Mouse (Mus musculus) CH12.LX (cell line): ENCODE data around the gene Fxyd7. TPM values are rescaled to one million over a fixed set of nuclear protein-coding genes. Genes with fewer than 3 reads are reported as not detected.

Experiments used
- DNase-seq: peaks from one replicate; pipeline ENCODE4 v3.0.0-alpha.2; 2013; ENCODE audit errors: extremely low read depth
- H3K27ac ChIP-seq: 2 replicates; pipeline ENCODE4 v1.5.1; 2012; ENCODE audit warnings: low read depth, mild to moderate bottlenecking, control low read depth, moderate library complexity; ENCODE audit not compliant: insufficient read depth
- H3K27me3 ChIP-seq: replicated peaks from 2 replicates; pipeline ENCODE3; 2012; ENCODE audit warnings: inconsistent platforms
- H3K36me3 ChIP-seq, 2 experiments: replicated peaks in 1 of 2; 2 replicates each; pipeline versions ENCODE3 to v1.6.1; 2012; ENCODE audit warnings: inconsistent platforms in 1 of 2, low read length in 1 of 2, mild to moderate bottlenecking in 1 of 2, mixed read lengths in 1 of 2, moderate library complexity in 1 of 2; ENCODE audit not compliant: control insufficient read depth in 1 of 2, insufficient read depth in 1 of 2
- H3K4me1 ChIP-seq, 2 experiments: 2 replicates each; pipeline ENCODE4 v1.6.1; 2012; ENCODE audit warnings: inconsistent platforms in 1 of 2, moderate library complexity in 1 of 2; ENCODE audit not compliant: insufficient read depth in 2 of 2, control insufficient read depth in 1 of 2
- H3K4me2 ChIP-seq: 2 replicates; pipeline ENCODE4 v1.6.1; 2012; ENCODE audit warnings: low read depth, mild to moderate bottlenecking, control low read depth; ENCODE audit not compliant: poor library complexity, insufficient read depth, severe bottlenecking
- H3K4me3 ChIP-seq, 3 experiments: fragments of 150-350 bp in 1 of 3; sonication (generic) in 1 of 3; replicated peaks in 1 of 3; 2 replicates each; pipeline versions ENCODE3 to v1.5.1; 2011 to 2012; ENCODE audit warnings: low read depth in 2 of 3, low read length in 2 of 3, mild to moderate bottlenecking in 2 of 3, moderate library complexity in 2 of 3, control low read depth in 1 of 3, improper control_type of control experiment in 1 of 3, inconsistent platforms in 1 of 3, mixed read lengths in 1 of 3; ENCODE audit not compliant: poor library complexity in 1 of 3
- H3K79me2 ChIP-seq: replicated peaks from 2 replicates; pipeline ENCODE4 v1.6.1; 2012; ENCODE audit warnings: mild to moderate bottlenecking, moderate library complexity; ENCODE audit not compliant: control insufficient read depth, poor library complexity, insufficient read depth, severe bottlenecking; ENCODE audit errors: extremely low read depth
- H3K9ac ChIP-seq: 2 replicates; pipeline ENCODE4 v1.6.1; 2012; ENCODE audit warnings: low read depth, mild to moderate bottlenecking, control low read depth, moderate library complexity; ENCODE audit not compliant: insufficient read depth
- H3K9me3 ChIP-seq: replicated peaks from 2 replicates; pipeline ENCODE3; 2012; ENCODE audit warnings: low read length, inconsistent platforms, mixed read lengths
- BHLHE40 ChIP-seq: IDR thresholded peaks from 2 replicates; pipeline ENCODE4 v1.6.1; 2011; ENCODE audit warnings: mild to moderate bottlenecking, low read depth, low read length, improper control_type of control experiment
- CHD2 ChIP-seq: IDR thresholded peaks from 2 replicates; pipeline ENCODE4 v1.6.1; 2011; ENCODE audit warnings: low read length, improper control_type of control experiment
- E2F4 ChIP-seq: IDR thresholded peaks from 2 replicates; pipeline ENCODE4 v1.6.1; 2011; ENCODE audit warnings: low read depth, low read length, improper control_type of control experiment; ENCODE audit not compliant: insufficient replicate concordance
- ELF1 ChIP-seq: IDR thresholded peaks from 2 replicates; pipeline ENCODE4 v1.6.1; 2014; ENCODE audit warnings: low read depth, mild to moderate bottlenecking, inconsistent platforms, low read length, improper control_type of control experiment
- ETS1 ChIP-seq: conservative IDR thresholded peaks from 2 replicates; pipeline ENCODE4 v1.6.1; 2012; ENCODE audit warnings: low read depth, mild to moderate bottlenecking, inconsistent platforms, low read length, improper control_type of control experiment, moderate library complexity
- HCFC1 ChIP-seq: IDR thresholded peaks from 2 replicates; pipeline ENCODE4 v1.6.1; 2012; ENCODE audit warnings: low read depth, mild to moderate bottlenecking, inconsistent platforms, low read length, improper control_type of control experiment
- IRF4 ChIP-seq: IDR thresholded peaks from 2 replicates; pipeline ENCODE4 v1.6.1; 2014; ENCODE audit warnings: low read depth, mild to moderate bottlenecking, inconsistent platforms, low read length, improper control_type of control experiment
- MAFK ChIP-seq: IDR thresholded peaks from 2 replicates; pipeline ENCODE4 v1.6.1; 2011; ENCODE audit warnings: low read length, improper control_type of control experiment; ENCODE audit not compliant: insufficient replicate concordance
- MAX ChIP-seq: IDR thresholded peaks from 2 replicates; pipeline ENCODE4 v1.6.1; 2011; ENCODE audit warnings: low read length, improper control_type of control experiment
- MXI1 ChIP-seq: IDR thresholded peaks from 2 replicates; pipeline ENCODE4 v1.6.1; 2011; ENCODE audit warnings: mild to moderate bottlenecking, low read depth, low read length, improper control_type of control experiment
- MYC ChIP-seq: IDR thresholded peaks from 2 replicates; pipeline ENCODE4 v1.6.1; 2011; ENCODE audit warnings: low read depth, mild to moderate bottlenecking, improper control_type of control experiment, low read length
- NELFE ChIP-seq: IDR thresholded peaks from 2 replicates; pipeline ENCODE4 v1.6.1; 2011; ENCODE audit warnings: low read depth, low read length, improper control_type of control experiment
- NRF1 ChIP-seq: IDR thresholded peaks from 2 replicates; pipeline ENCODE4 v1.6.1; 2014; ENCODE audit warnings: low read depth, mild to moderate bottlenecking, inconsistent platforms, low read length, improper control_type of control experiment, moderate library complexity
- PAX5 ChIP-seq: IDR thresholded peaks from 2 replicates; pipeline ENCODE4 v1.6.1; 2012; ENCODE audit warnings: low read length, inconsistent platforms, mixed read lengths
- POLR2A ChIP-seq: IDR thresholded peaks from 2 replicates; pipeline ENCODE4 v1.6.1; 2011; ENCODE audit warnings: low read depth, mild to moderate bottlenecking, improper control_type of control experiment, low read length
- POLR2AphosphoS2 ChIP-seq: IDR thresholded peaks from 2 replicates; pipeline ENCODE4 v1.6.1; 2011; ENCODE audit warnings: low read depth, low read length, improper control_type of control experiment
- RAD21 ChIP-seq: IDR thresholded peaks from 2 replicates; pipeline ENCODE4 v1.6.1; 2011; ENCODE audit warnings: low read depth, mild to moderate bottlenecking, low read length, improper control_type of control experiment, moderate library complexity
- RCOR1 ChIP-seq: conservative IDR thresholded peaks from 2 replicates; pipeline ENCODE4 v1.6.1; 2012; ENCODE audit warnings: low read depth, mild to moderate bottlenecking, inconsistent platforms, low read length, improper control_type of control experiment
- TBP ChIP-seq: conservative IDR thresholded peaks from 2 replicates; pipeline ENCODE4 v1.6.1; 2011; ENCODE audit warnings: low read depth, low read length, improper control_type of control experiment
- USF1 ChIP-seq: IDR thresholded peaks from 2 replicates; pipeline ENCODE4 v1.6.1; 2014; ENCODE audit warnings: low read depth, mild to moderate bottlenecking, inconsistent platforms, low read length, improper control_type of control experiment
- USF2 ChIP-seq: conservative IDR thresholded peaks from 2 replicates; pipeline ENCODE4 v1.6.1; 2011; ENCODE audit warnings: low read depth, low read length, improper control_type of control experiment
- ZKSCAN1 ChIP-seq: IDR thresholded peaks from 2 replicates; pipeline ENCODE4 v1.6.1; 2012; ENCODE audit warnings: low read depth, inconsistent platforms, low read length, improper control_type of control experiment, borderline replicate concordance
- ZNF384 ChIP-seq: IDR thresholded peaks from 2 replicates; pipeline ENCODE4 v1.6.1; 2012; ENCODE audit warnings: low read depth, low read length, improper control_type of control experiment, inconsistent platforms
- dilution Hi-C: fragments of 300-500 bp; cut with MboI; formaldehyde crosslinking; loops from 2 replicates; pipeline ENCODE4 v1.14.3; 2020; ENCODE audit warnings: low sequenced_read_pairs; ENCODE audit not compliant: extremely low pct_unique_long_range_greater_than_20kb, extremely low pct_ligation_motif_present
- in situ Hi-C: fragments of 300-500 bp; cut with MboI; formaldehyde crosslinking; loops from 3 replicates; pipeline ENCODE4 v1.14.3; 2019; ENCODE audit warnings: low sequenced_read_pairs, low pct_ligation_motif_present, low pct_unique_long_range_greater_than_20kb, mixed read lengths
- polyA plus RNA-seq: library from polyadenylated mRNA; unstranded; fragments of >175 nt; gene quantifications from 2 replicates; pipeline ENCODE4 v1.2.1, GENCODE M21; 2012; ENCODE audit warnings: low read depth; ENCODE audit not compliant: insufficient read length
- total RNA-seq, 2 experiments: library from RNA; depleted of rRNA; stranded (reverse); fragments of 300-350 nt in 1 of 2; fragments of >200 nt in 1 of 2; gene quantifications; 2 replicates each; pipeline ENCODE4 v1.2.3; 2012 to 2014

Fxyd7 gene
- total and polyA plus RNA-seq, 3 experiments = not detected

GRCm38 (mm10) chr7:31017104-31017901 is 34.0 kb downstream of the Fxyd7 start:
- Histone ChIP-seq H3K9me3 (no peaks in the 10 kb centered on the region), H3K27ac (no peak overlapping the region), H3K4me3 (no peak overlapping the region), H3K4me1 (peaks cover 4 to 18% of the 10 kb centered on the region in 2 experiments), H3K79me2 (no peaks in the 10 kb centered on the region), H3K4me2 (peak overlapping the region; percentile 34), H3K9ac (no peak overlapping the region), H3K27me3 (no peaks in the 10 kb centered on the region), H3K36me3 (no peaks in the 10 kb centered on the region)
- dilution Hi-C loops (no loop called here), in situ Hi-C loops (no loop called here)
- TF ChIP-seq BHLHE40 (0 out of 2 replicates have a peak, but pooled peaks have one; percentile 32), NELFE (no peak)
- peak; percentile 69 for DNase-seq

GRCm38 (mm10) chr7:31012971-31013370 is 38.3 kb downstream of the Fxyd7 start:
- in situ Hi-C loops = no loop called here
- dilution Hi-C loops = no loop called here
- Histone ChIP-seq H3K4me2 (no peak overlapping the region), H3K27ac (no peak overlapping the region), H3K79me2 (no peaks in the 10 kb centered on the region), H3K9ac (no peak overlapping the region), H3K4me3 (no peak overlapping the region), H3K27me3 (no peaks in the 10 kb centered on the region)
- TF ChIP-seq HCFC1 (no peak), E2F4 (no peak), RAD21 (no peak), CHD2 (no peak), MYC (no peak), MAFK (no peak), NRF1 (no peak)
- TF ChIP-seq, all 38 proteins: peak for 0
- no peak for DNase-seq
- H3K9me3 ChIP-seq = no peaks in the 10 kb centered on the region
- H3K4me1 ChIP-seq = peaks cover 2 to 21% of the 10 kb centered on the region in 2 experiments
- no peaks in the 10 kb centered on the region for H3K36me3 ChIP-seq

GRCm38 (mm10) chr7:31008889-31009288 is 42.4 kb downstream of the Fxyd7 start:
- Histone ChIP-seq H3K36me3 (no peaks in the 10 kb centered on the region), H3K4me3 (no peak overlapping the region), H3K27me3 (no peaks in the 10 kb centered on the region), H3K9ac (no peak overlapping the region), H3K4me2 (no peak overlapping the region), H3K79me2 (no peaks in the 10 kb centered on the region), H3K9me3 (peaks cover 3% of the 10 kb centered on the region), H3K4me1 (peaks cover 0 to 9% of the 10 kb centered on the region in 2 experiments; a peak in 2 of 4 replicates), H3K27ac (no peak overlapping the region)
- no peak for DNase-seq
- dilution Hi-C loops = no loop called here
- in situ Hi-C loops = no loop called here
- TF ChIP-seq ZNF384 = no peak
- no peak for TF ChIP-seq USF2
- TF ChIP-seq POLR2AphosphoS2 = no peak
- TF ChIP-seq RCOR1 = no peak
- no peak for TF ChIP-seq ZKSCAN1
- no peak for TF ChIP-seq PAX5
- TF ChIP-seq IRF4 = no peak
- no peak for TF ChIP-seq MXI1
- TF ChIP-seq MYC = no peak
- no peak for TF ChIP-seq MAFK
- no peak for TF ChIP-seq ELF1
- TF ChIP-seq USF1 = no peak
- no peak for TF ChIP-seq ETS1
- no peak for TF ChIP-seq TBP
- TF ChIP-seq POLR2A = no peak
- TF ChIP-seq MAX = no peak
